Mouse (Mus musculus): ENCODE measurements around the gene Cib2. TPM values are rescaled to one million over a fixed set of nuclear protein-coding genes. Genes with fewer than 3 reads are reported as not detected.

Cib2 gene
- polyA plus RNA-seq, 1 experiment from 2014 or later: 43.4 TPM

- Histone ChIP-seq H3K36me3 (ENCODE audit: control insufficient read depth, insufficient read depth, low read length) (no peaks in the 10 kb centered on the region), H3K9ac (ENCODE audit: low read length) (no peak overlapping the region), H3K27me3 (replicated peaks; ENCODE audit: control insufficient read depth, insufficient read depth, low read length) (no peaks in the 10 kb centered on the region), H3K4me2 (ENCODE audit: low read length) (no peak overlapping the region), H3K9me3 (replicated peaks; ENCODE audit: control insufficient read depth, low read length) (no peaks in the 10 kb centered on the region), H3K4me3 (ENCODE audit: low read depth, low read length) (no peak overlapping the region), H3K27ac (ENCODE audit: low read depth, low read length) (no peak overlapping the region), H3K4me1 (ENCODE audit: control insufficient read depth, insufficient read depth, low read length) (peaks cover 6% of the 10 kb centered on the region; the same call in 1 of the 2 replicates)
- WGBS: 78% methylated on average over 8 of the region's 8 CpGs
- no peak for DNase-seq (ENCODE audit: low spot score)
- ATAC-seq: no peak
Observed at GRCm38 (mm10) chr9:54558731-54559130, 1.3 kb downstream of the Cib2 start.

DNA sequence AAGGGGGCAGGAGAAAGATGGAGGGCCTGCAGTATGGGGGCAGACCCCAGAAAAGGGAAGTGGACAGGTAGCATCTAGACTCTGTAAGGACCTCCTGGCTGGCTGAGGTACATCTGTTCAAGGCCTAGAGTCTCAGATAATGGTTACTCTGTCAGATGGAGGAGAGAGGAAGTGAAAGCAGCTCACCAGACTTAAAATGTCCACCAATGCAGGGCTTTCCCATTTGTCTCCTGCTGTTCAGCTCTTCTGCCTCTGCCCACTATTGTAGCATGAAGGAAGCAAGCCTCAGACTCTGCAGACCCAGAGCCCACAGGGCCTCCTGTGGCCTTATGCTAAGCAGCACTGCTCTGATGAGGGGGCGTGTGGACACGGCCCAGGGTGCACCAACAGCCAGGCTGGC lies 5.0 kb downstream of the Cib2 start:
- ATAC-seq (no peak), DNase-seq (ENCODE audit: low spot score) (no peak)
- Histone ChIP-seq H3K4me3 (ENCODE audit: low read depth, low read length) (no peak overlapping the region), H3K9ac (ENCODE audit: low read length) (no peak overlapping the region), H3K27me3 (replicated peaks; ENCODE audit: control insufficient read depth, insufficient read depth, low read length) (no peaks in the 10 kb centered on the region), H3K4me2 (ENCODE audit: low read length) (no peak overlapping the region), H3K27ac (ENCODE audit: low read depth, low read length) (no peak overlapping the region), H3K36me3 (ENCODE audit: control insufficient read depth, insufficient read depth, low read length) (no peaks in the 10 kb centered on the region), H3K9me3 (replicated peaks; ENCODE audit: control insufficient read depth, low read length) (no peaks in the 10 kb centered on the region), H3K4me1 (ENCODE audit: control insufficient read depth, insufficient read depth, low read length) (0 out of 2 replicates have a peak, but pooled peaks cover 3% of the 10 kb centered on the region)
- 78% methylated on average over 2 of the region's 2 CpGs for WGBS

DNA sequence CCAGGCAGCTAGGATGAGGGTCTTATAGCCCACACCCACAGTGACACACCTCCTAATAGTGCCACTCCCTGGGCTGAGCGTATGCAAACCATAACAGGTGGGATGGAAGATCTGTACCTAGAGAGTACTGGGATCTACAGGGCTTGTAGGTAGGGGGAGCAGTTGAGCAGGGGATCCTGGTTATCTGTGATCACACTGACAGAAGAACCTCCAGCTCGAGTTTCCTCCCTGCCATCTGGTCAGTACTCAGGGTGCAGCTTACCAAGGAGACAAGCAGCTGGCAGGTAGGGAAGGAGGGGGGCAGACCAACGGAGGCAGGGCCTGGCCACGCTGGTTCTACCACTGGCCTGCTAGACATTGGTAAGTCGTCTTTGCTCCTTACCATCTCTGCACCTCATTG lies 7.6 kb downstream of the Cib2 start:
- Histone ChIP-seq H3K4me2 (ENCODE audit: low read length) (no peak overlapping the region), H3K9me3 (replicated peaks; ENCODE audit: control insufficient read depth, low read length) (no peaks in the 10 kb centered on the region), H3K36me3 (ENCODE audit: control insufficient read depth, insufficient read depth, low read length) (no peaks in the 10 kb centered on the region), H3K9ac (ENCODE audit: low read length) (no peak overlapping the region), H3K4me3 (ENCODE audit: low read depth, low read length) (no peak overlapping the region), H3K27me3 (replicated peaks; ENCODE audit: control insufficient read depth, insufficient read depth, low read length) (no peaks in the 10 kb centered on the region), H3K27ac (ENCODE audit: low read depth, low read length) (no peak overlapping the region), H3K4me1 (ENCODE audit: control insufficient read depth, insufficient read depth, low read length) (no peaks in the 10 kb centered on the region)
- DNase-seq (ENCODE audit: low spot score) (peak; percentile 29), ATAC-seq (no peak)
- WGBS: 28% methylated on average over 5 of the region's 5 CpGs

- Histone ChIP-seq H3K9me3 (replicated peaks; ENCODE audit: control insufficient read depth, low read length) (no peaks in the 10 kb centered on the region), H3K4me1 (ENCODE audit: control insufficient read depth, insufficient read depth, low read length) (no peaks in the 10 kb centered on the region), H3K9ac (ENCODE audit: low read length) (no peak overlapping the region), H3K4me2 (ENCODE audit: low read length) (no peak overlapping the region), H3K36me3 (ENCODE audit: control insufficient read depth, insufficient read depth, low read length) (no peaks in the 10 kb centered on the region), H3K27me3 (replicated peaks; ENCODE audit: control insufficient read depth, insufficient read depth, low read length) (no peaks in the 10 kb centered on the region), H3K4me3 (ENCODE audit: low read depth, low read length) (no peak overlapping the region), H3K27ac (ENCODE audit: low read depth, low read length) (no peak overlapping the region)
- 84% methylated on average over 6 of the region's 6 CpGs for WGBS
- no peak for DNase-seq (ENCODE audit: low spot score)
- no peak for ATAC-seq
Observed at GRCm38 (mm10) chr9:54549433-54549832, 10.6 kb downstream of the Cib2 start.

DNA sequence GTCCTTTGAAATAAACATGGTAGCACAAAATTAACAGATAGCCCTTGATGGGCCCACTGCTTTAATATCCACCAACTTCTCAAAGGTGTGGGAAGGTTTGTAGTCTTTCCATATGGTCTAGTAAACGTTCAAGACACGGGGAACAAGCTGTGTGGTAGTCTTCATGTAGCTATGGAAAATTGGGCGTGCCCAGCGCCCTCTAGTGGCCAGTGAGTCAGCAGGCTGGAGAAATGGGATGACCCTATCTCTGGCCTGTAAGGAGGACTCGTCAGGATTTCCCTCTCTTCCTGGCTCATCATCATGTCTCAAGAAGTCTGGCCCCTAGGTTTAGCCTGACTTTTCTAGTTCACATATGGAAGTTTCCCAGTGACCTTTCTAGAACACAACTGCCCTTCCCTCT lies 12.5 kb downstream of the Cib2 start:
- H3K9me3 ChIP-seq (replicated peaks; ENCODE audit: control insufficient read depth, low read length): no peaks in the 10 kb centered on the region
- H3K9ac ChIP-seq (ENCODE audit: low read length): no peak overlapping the region
- ATAC-seq (0 out of 2 replicates have a peak, but pooled peaks have one; percentile 44), DNase-seq (ENCODE audit: low spot score) (peak; percentile 58)
- WGBS: 19% methylated on average over 5 of the region's 5 CpGs
- H3K4me1 ChIP-seq (ENCODE audit: control insufficient read depth, insufficient read depth, low read length): no peaks in the 10 kb centered on the region
- H3K4me2 ChIP-seq (ENCODE audit: low read length): no peak overlapping the region
- no peak overlapping the region for H3K27ac ChIP-seq (ENCODE audit: low read depth, low read length)
- H3K27me3 ChIP-seq (replicated peaks; ENCODE audit: control insufficient read depth, insufficient read depth, low read length): no peaks in the 10 kb centered on the region
- H3K36me3 ChIP-seq (ENCODE audit: control insufficient read depth, insufficient read depth, low read length): no peaks in the 10 kb centered on the region
- no peak overlapping the region for H3K4me3 ChIP-seq (ENCODE audit: low read depth, low read length)

- H3K36me3 ChIP-seq (ENCODE audit: control insufficient read depth, insufficient read depth, low read length): no peaks in the 10 kb centered on the region
- H3K9me3 ChIP-seq (replicated peaks; ENCODE audit: control insufficient read depth, low read length): no peaks in the 10 kb centered on the region
- no peaks in the 10 kb centered on the region for H3K4me1 ChIP-seq (ENCODE audit: control insufficient read depth, insufficient read depth, low read length)
- no peak overlapping the region for H3K9ac ChIP-seq (ENCODE audit: low read length)
- DNase-seq (ENCODE audit: low spot score): no peak
- WGBS: 94% methylated on average over 4 of the region's 4 CpGs
- no peak overlapping the region for H3K27ac ChIP-seq (ENCODE audit: low read depth, low read length)
- no peaks in the 10 kb centered on the region for H3K27me3 ChIP-seq (replicated peaks; ENCODE audit: control insufficient read depth, insufficient read depth, low read length)
- H3K4me3 ChIP-seq (ENCODE audit: low read depth, low read length): no peak overlapping the region
- H3K4me2 ChIP-seq (ENCODE audit: low read length): no peak overlapping the region
- ATAC-seq: no peak
Observed at GRCm38 (mm10) chr9:54544954-54545315, 15.1 kb downstream of the Cib2 start.

DNA sequence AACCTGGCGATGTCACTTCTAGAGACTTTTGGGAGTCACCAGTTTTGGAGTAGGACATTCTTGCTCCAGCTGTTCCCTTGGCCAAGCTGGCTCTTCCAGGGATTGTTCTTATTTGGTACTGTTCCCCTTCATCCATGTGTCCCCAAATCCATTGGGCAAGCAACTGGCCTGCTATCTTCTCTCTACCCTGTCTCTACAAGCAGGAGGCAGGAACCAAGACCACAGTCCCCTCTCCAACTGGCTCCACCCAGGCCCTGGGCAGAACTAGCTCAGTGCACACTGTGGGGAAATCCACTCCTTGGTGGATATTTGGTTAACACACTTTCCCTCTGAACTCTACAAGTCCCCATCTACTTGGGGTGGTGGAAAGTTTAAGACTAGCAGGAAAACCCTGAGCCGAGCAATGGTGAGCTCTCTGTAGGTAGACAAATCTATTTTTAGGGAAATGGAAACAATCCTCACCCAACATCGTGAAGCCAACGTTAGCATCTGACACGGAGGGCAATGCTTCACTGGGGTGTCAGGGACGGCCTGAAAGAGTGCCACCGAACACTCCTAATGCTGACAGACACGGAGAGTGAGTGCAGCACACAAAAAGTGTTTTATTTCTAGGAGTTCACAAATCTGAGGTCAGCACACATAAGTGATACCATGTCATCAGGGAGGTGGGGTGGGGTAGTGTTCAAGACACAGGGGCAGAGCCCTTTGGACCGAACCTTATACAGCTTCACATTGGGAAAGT lies 15.6 kb downstream of the Cib2 start:
- Histone ChIP-seq H3K4me3 (ENCODE audit: low read depth, low read length) (no peak overlapping the region), H3K4me2 (ENCODE audit: low read length) (no peak overlapping the region), H3K9ac (ENCODE audit: low read length) (no peak overlapping the region), H3K4me1 (ENCODE audit: control insufficient read depth, insufficient read depth, low read length) (no peaks in the 10 kb centered on the region), H3K36me3 (ENCODE audit: control insufficient read depth, insufficient read depth, low read length) (no peaks in the 10 kb centered on the region), H3K27me3 (replicated peaks; ENCODE audit: control insufficient read depth, insufficient read depth, low read length) (no peaks in the 10 kb centered on the region), H3K27ac (ENCODE audit: low read depth, low read length) (no peak overlapping the region), H3K9me3 (replicated peaks; ENCODE audit: control insufficient read depth, low read length) (no peaks in the 10 kb centered on the region)
- no peak for ATAC-seq
- WGBS: 89% methylated on average over 9 of the region's 9 CpGs
- DNase-seq (ENCODE audit: low spot score): no peak

DNA sequence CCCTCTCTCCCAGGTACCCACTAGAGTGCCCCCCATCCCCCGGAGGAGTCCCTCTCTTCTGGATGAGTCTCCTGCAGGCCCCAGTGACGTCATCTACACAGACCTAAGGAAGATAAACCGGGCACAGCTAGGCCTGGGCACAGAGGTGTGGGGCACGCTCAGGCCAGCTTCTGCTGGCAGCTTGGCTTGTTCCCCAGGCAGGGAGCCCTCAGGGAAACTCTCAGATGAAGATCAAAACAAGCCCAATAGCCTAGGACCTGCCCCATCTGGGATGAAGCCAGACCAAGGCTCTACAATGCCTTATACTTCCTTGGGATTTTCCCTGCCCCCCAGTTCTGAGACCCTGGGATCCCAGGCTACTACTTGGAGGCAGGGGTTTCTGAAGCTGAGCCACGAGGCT lies 19.2 kb downstream of the Cib2 start:
- Histone ChIP-seq H3K9me3 (replicated peaks; ENCODE audit: control insufficient read depth, low read length) (no peaks in the 10 kb centered on the region), H3K36me3 (ENCODE audit: control insufficient read depth, insufficient read depth, low read length) (no peaks in the 10 kb centered on the region), H3K4me2 (ENCODE audit: low read length) (no peak overlapping the region), H3K27ac (ENCODE audit: low read depth, low read length) (no peak overlapping the region), H3K4me1 (ENCODE audit: control insufficient read depth, insufficient read depth, low read length) (peaks cover 7% of the 10 kb centered on the region; the same call in 1 of the 2 replicates), H3K9ac (ENCODE audit: low read length) (no peak overlapping the region), H3K27me3 (replicated peaks; ENCODE audit: control insufficient read depth, insufficient read depth, low read length) (no peaks in the 10 kb centered on the region), H3K4me3 (ENCODE audit: low read depth, low read length) (no peak overlapping the region)
- ATAC-seq (no peak), DNase-seq (ENCODE audit: low spot score) (no peak)
- 69% methylated on average over 5 of the region's 5 CpGs for WGBS

DNA sequence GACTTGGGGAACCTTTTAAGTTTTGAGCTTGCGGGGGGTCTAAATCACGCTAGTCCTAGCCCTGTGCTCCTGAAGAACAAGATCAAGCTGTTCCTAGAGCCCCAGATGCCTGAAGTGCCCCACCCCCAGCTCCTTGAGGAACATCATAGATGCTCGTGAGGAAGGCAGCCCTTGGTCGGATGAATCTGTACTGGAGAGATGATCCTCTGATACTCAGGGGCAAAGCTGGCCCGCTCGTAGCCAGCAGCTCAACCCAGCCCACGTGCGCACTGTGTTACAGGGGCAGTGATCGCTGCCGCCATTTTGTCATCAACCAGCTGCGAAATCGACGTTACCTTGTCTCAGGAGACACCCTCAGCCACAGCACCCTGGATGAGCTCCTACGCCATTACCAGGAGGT lies 21.3 kb downstream of the Cib2 start, which contains the start of gene Sh2d7:
Sh2d7 (plus strand) TSS at position 301 of the 400 bp plus-strand sequence.
- Histone ChIP-seq H3K4me2 (ENCODE audit: low read length) (no peak within 1 kb of the TSS), H3K4me1 (ENCODE audit: control insufficient read depth, insufficient read depth, low read length) (peaks cover 18% of the 10 kb centered on the region), H3K27me3 (replicated peaks; ENCODE audit: control insufficient read depth, insufficient read depth, low read length) (no peaks in the 10 kb centered on the region), H3K9ac (ENCODE audit: low read length) (no peak within 1 kb of the TSS), H3K27ac (ENCODE audit: low read depth, low read length) (peak within 1 kb of the TSS; percentile 74; the same call in 1 of the 2 replicates), H3K36me3 (ENCODE audit: control insufficient read depth, insufficient read depth, low read length) (no peaks in the 10 kb centered on the region), H3K4me3 (ENCODE audit: low read depth, low read length) (no peak within 1 kb of the TSS), H3K9me3 (replicated peaks; ENCODE audit: control insufficient read depth, low read length) (no peaks in the 10 kb centered on the region)
- ATAC-seq (no peak), DNase-seq (ENCODE audit: low spot score) (no peak)
- 96% methylated on average over 14 of the region's 14 CpGs for WGBS
